Mouse (Mus musculus): Measurements from ENCODE around the gene Ubxn1.

- TF ChIP-seq POU5F1 (IDR thresholded peaks at IDR 0.05; ENCODE audit: borderline replicate concordance, low read length) (no peak), CTCF (conservative IDR thresholded peaks at IDR 0.05; ENCODE audit: low read length) (no peak), NANOG (IDR thresholded peaks at IDR 0.05; ENCODE audit: borderline replicate concordance, low read length) (no peak)
Measured at GRCm38 (mm10) chr19:8919684-8920072, 48.4 kb downstream of the Ubxn1 start.
